Mouse (Mus musculus) kidney, embryonic 15.5 days (tissue): ENCODE data around the gene Erich3. TPM values are rescaled to one million over a fixed set of nuclear protein-coding genes. Genes with fewer than 3 reads are reported as not detected.

ENCODE experiments used
- ATAC-seq: fragments of 200-750 bp; cut with Nextera tagmentation; replicated peaks from 2 replicates; pipeline ENCODE4 v1.8.0; 2017; ENCODE audit warnings: moderate TSS enrichment; ENCODE audit not compliant: low FRiP score
- H3K27ac ChIP-seq: fragments of 300-500 bp; sonication (generic); 2 replicates; pipeline ENCODE4 v1.5.1; 2015; ENCODE audit warnings: mild to moderate bottlenecking, inconsistent platforms
- H3K27me3 ChIP-seq: fragments of 300-500 bp; sonication (generic); 2 replicates; pipeline ENCODE4 v1.6.1; 2015; ENCODE audit warnings: inconsistent platforms
- H3K36me3 ChIP-seq: fragments of 300-500 bp; sonication (generic); 2 replicates; pipeline ENCODE4 v1.6.1; 2015; ENCODE audit warnings: inconsistent platforms
- H3K4me1 ChIP-seq: fragments of 300-500 bp; sonication (generic); 2 replicates; pipeline ENCODE4 v1.6.1; 2015; ENCODE audit warnings: inconsistent platforms
- H3K4me2 ChIP-seq: fragments of 300-500 bp; sonication (generic); 2 replicates; pipeline ENCODE4 v1.6.1; 2015; ENCODE audit warnings: moderate library complexity, mild to moderate bottlenecking, inconsistent platforms
- H3K4me3 ChIP-seq: fragments of 300-500 bp; sonication (generic); replicated peaks from 2 replicates; pipeline ENCODE4 v1.5.1; 2015; ENCODE audit warnings: mild to moderate bottlenecking, inconsistent platforms
- H3K9ac ChIP-seq: fragments of 300-500 bp; sonication (generic); 2 replicates; pipeline ENCODE4 v1.6.1; 2015; ENCODE audit warnings: mild to moderate bottlenecking, inconsistent platforms
- H3K9me3 ChIP-seq: fragments of 300-500 bp; sonication (generic); replicated peaks from 2 replicates; pipeline ENCODE4 v1.6.1; 2016; ENCODE audit warnings: inconsistent platforms
- WGBS: fragments of 180-500 bp; shearing (Covaris S2); methylation state at CpG from one replicate; pipeline ENCODE4 v1.1.7; 2015; ENCODE audit warnings: mixed read lengths; 5-methylcytosine and 5-hydroxymethylcytosine counted together
- polyA plus RNA-seq: library from polyadenylated mRNA; unstranded; fragments of >200 nt; fragmentation: Nextera tagmentation; extraction: Ambion mirVana; gene quantifications from 2 replicates; pipeline ENCODE4 v1.2.1, GENCODE M21; 2015

Gene Erich3
- polyA plus RNA-seq, 1 experiment from 2014 or later, result 0.10 TPM

GRCm38 (mm10) chr3:154652581-154653420 lies 10.9 kb upstream of the Erich3 start:
- H3K27ac ChIP-seq, result no peak overlapping the region
- no peaks in the 10 kb centered on the region for H3K9me3 ChIP-seq
- peaks cover 47% of the 10 kb centered on the region for H3K27me3 ChIP-seq
- ATAC-seq, result 0 out of 2 replicates have a peak, but pooled peaks have one; percentile 44
- no peaks in the 10 kb centered on the region for H3K36me3 ChIP-seq
- 0 out of 2 replicates have a peak, but pooled peaks cover 4% of the 10 kb centered on the region for H3K4me1 ChIP-seq
- H3K9ac ChIP-seq, result no peak overlapping the region
- no peak overlapping the region for H3K4me2 ChIP-seq
- no peak overlapping the region for H3K4me3 ChIP-seq
- 45% methylated on average over 24 of the region's 24 CpGs for WGBS

- H3K4me1 ChIP-seq, result 0 out of 2 replicates have a peak, but pooled peaks cover 4% of the 10 kb centered on the region
- no peak overlapping the region for H3K9ac ChIP-seq
- H3K9me3 ChIP-seq, result no peaks in the 10 kb centered on the region
- no peak overlapping the region for H3K27ac ChIP-seq
- peaks cover 42% of the 10 kb centered on the region for H3K27me3 ChIP-seq
- no peak overlapping the region for H3K4me3 ChIP-seq
- no peaks in the 10 kb centered on the region for H3K36me3 ChIP-seq
- no peak overlapping the region for H3K4me2 ChIP-seq
- ATAC-seq, result 0 out of 2 replicates have a peak, but pooled peaks have one; percentile 30
- WGBS, result 50% methylated on average over 5 of the region's 5 CpGs
These were observed 10.2 kb upstream of the Erich3 start for GRCm38 (mm10) chr3:154653454-154653853.

- 0 out of 2 replicates have a peak, but pooled peaks cover 4% of the 10 kb centered on the region for H3K4me1 ChIP-seq
- WGBS, result 47% methylated on average over 6 of the region's 6 CpGs
- no peak; the same call in 1 of the 2 replicates for ATAC-seq
- H3K27ac ChIP-seq, result no peak overlapping the region
- no peaks in the 10 kb centered on the region for H3K36me3 ChIP-seq
- no peak overlapping the region for H3K9ac ChIP-seq
- H3K9me3 ChIP-seq, result no peaks in the 10 kb centered on the region
- no peak overlapping the region for H3K4me2 ChIP-seq
- H3K4me3 ChIP-seq, result no peak overlapping the region
- peaks cover 37% of the 10 kb centered on the region for H3K27me3 ChIP-seq
These were observed 9.4 kb upstream of the Erich3 start for GRCm38 (mm10) chr3:154654284-154654683.

DNA sequence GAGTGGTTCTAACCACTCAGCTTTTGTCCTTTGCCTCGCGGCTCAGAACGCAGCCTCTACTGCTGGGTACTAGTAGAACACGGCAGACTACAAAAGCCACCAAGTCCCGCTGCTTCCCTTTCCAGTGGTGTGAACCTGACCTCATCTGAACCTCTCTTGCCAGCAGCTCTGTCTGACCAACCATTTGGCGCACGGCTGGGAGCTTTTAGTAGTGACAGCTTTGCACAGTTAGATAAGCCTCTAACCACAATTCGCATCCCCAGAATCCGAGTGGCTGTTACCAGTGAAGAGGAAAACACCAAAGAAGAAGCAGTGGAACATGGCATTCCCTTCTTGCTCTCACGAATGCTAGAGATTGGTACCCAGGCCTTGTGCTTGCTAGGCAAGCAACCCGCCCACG lies 8.8 kb upstream of the Erich3 start:
- H3K4me2 ChIP-seq, result no peak overlapping the region
- peaks cover 31% of the 10 kb centered on the region for H3K27me3 ChIP-seq
- 0 out of 2 replicates have a peak, but pooled peaks cover 4% of the 10 kb centered on the region for H3K4me1 ChIP-seq
- no peaks in the 10 kb centered on the region for H3K9me3 ChIP-seq
- 67% methylated on average over 12 of the region's 12 CpGs for WGBS
- no peak overlapping the region for H3K27ac ChIP-seq
- no peak overlapping the region for H3K4me3 ChIP-seq
- no peak for ATAC-seq
- H3K9ac ChIP-seq, result no peak overlapping the region
- no peaks in the 10 kb centered on the region for H3K36me3 ChIP-seq

GRCm38 (mm10) chr3:154655711-154656110 lies 7.9 kb upstream of the Erich3 start:
- Histone ChIP-seq H3K9ac (no peak overlapping the region), H3K4me2 (no peak overlapping the region), H3K27ac (no peak overlapping the region), H3K27me3 (peaks cover 29% of the 10 kb centered on the region), H3K9me3 (no peaks in the 10 kb centered on the region), H3K4me3 (no peak overlapping the region), H3K4me1 (0 out of 2 replicates have a peak, but pooled peaks cover 4% of the 10 kb centered on the region), H3K36me3 (no peaks in the 10 kb centered on the region)
- WGBS, result 85% methylated on average over 5 of the region's 5 CpGs
- no peak for ATAC-seq

DNA sequence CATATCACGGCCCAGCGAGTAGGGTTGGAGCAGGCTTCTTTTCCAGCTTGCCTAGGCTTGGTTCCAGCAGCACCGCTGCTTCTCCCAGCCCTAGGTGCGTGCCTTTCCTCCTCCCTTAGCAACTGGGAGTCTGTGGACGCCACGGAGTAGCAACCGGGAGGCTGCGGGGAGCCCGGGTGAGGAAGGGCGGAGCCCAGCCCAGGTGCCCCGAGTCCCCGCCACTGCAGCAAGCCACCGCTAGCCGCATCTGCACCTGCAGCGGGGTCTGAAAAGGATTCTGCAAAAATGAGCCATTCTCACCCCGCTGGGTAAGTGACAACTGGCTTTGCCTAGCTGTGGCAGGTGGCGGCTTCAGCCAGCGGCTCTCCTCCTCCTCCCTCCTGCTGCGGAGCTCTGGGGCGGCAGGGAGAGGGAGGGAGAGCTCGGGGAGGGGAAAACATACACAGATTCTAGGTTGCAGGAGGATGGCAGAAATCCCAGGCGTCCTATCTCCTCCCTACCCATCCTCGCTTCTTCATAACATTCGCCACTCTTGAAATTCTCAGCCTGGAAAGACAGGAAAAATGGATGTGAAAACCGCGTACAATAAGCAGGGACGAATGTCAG lies 420 bp downstream of the Erich3 start:
- Histone ChIP-seq H3K27me3 (peaks cover 53% of the 10 kb centered on the region), H3K4me2 (peak overlapping the region; percentile 73), H3K4me3 (peak overlapping the region; percentile 40), H3K4me1 (peaks cover 13% of the 10 kb centered on the region), H3K9me3 (no peaks in the 10 kb centered on the region), H3K36me3 (no peaks in the 10 kb centered on the region), H3K27ac (no peak overlapping the region), H3K9ac (peak overlapping the region; percentile 17; the same call in 1 of the 2 replicates)
- 4% methylated on average over 24 of the region's 27 CpGs for WGBS
- peak; percentile 82 for ATAC-seq

GRCm38 (mm10) chr3:154664636-154665035 lies 977 bp downstream of the Erich3 start:
- no peaks in the 10 kb centered on the region for H3K36me3 ChIP-seq
- peak overlapping the region; percentile 73 for H3K4me2 ChIP-seq
- WGBS, result 47% methylated on average over 4 of the region's 4 CpGs

DNA sequence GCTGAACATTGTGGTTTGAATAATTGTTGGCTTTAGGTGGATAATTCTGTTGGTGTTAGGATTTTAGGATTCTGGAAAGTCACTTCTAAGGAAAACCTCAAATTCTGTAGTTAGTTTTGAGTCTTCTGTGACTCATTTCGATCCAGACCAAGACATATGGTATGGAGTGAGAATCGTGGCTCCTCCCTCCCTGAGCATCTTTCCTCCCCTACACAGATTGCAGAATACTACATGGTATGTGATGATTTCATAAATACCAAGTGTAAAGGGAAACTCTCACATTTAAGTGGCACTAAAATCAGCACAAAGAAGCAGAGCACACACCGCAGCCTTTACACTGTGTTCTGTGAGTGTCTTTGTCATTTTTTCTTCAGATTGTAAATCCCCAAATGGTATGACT lies 4.8 kb downstream of the Erich3 start:
- H3K4me2 ChIP-seq, result no peak overlapping the region
- peaks cover 9% of the 10 kb centered on the region for H3K4me1 ChIP-seq
- peaks cover 36% of the 10 kb centered on the region for H3K27me3 ChIP-seq
- no peak for ATAC-seq
- no peaks in the 10 kb centered on the region for H3K9me3 ChIP-seq
- WGBS, result 91% methylated on average over 3 of the region's 3 CpGs
- no peak overlapping the region for H3K9ac ChIP-seq
- no peak overlapping the region for H3K27ac ChIP-seq
- H3K36me3 ChIP-seq, result no peaks in the 10 kb centered on the region
- no peak overlapping the region for H3K4me3 ChIP-seq

More at GRCm38 (mm10) chr3:154664636-154665035, 977 bp downstream of the Erich3 start:
- Histone ChIP-seq H3K27ac (no peak overlapping the region), H3K4me3 (0 out of 2 replicates have a peak overlapping the region, but pooled peaks have one; percentile 40), H3K9ac (no peak overlapping the region), H3K9me3 (no peaks in the 10 kb centered on the region), H3K4me1 (peaks cover 13% of the 10 kb centered on the region), H3K27me3 (peaks cover 53% of the 10 kb centered on the region)
- ATAC-seq, result no peak

DNA sequence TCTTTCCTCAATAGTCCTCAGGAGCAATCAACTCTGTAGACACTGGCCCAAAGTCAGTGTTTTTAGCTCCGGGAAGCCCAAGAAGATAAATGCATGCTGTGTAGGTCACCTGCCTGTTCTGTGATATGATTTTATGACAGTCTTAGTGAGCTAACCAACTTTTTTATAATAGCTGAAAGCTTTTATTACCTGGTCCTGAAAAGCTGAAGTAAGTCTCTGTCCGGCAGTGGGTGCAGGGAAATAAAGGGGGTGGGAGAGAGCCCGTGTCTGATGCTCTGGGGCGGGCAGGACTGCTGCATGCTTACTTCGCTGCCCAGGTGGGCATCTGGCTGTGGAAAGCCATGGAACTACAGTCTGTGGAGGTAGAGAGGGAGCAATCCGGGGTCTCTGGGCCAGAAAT lies 6.9 kb downstream of the Erich3 start:
- 82% methylated on average over 6 of the region's 6 CpGs for WGBS
- H3K9ac ChIP-seq, result no peak overlapping the region

DNA sequence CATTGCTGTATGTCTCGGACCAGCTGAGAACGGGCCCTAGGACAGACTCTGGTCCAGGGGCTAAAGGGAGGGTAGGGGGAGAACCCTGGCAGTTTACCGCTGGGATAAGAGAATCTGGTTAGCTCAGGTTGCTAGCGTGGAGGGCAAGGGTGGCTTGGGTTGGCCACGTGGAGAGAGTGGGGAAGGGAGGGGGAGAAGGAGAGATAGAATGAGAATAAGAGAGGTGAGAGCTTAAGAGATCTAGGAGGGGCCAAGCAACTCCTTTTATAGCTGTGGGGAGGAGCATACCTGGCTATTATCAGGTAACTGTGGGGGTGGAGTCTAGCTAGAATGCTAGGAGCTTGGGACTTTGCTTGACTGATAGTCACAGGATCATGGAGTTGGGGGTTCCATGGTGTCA lies 7.4 kb downstream of the Erich3 start:
- Histone ChIP-seq H3K36me3 (no peaks in the 10 kb centered on the region), H3K9me3 (no peaks in the 10 kb centered on the region), H3K9ac (no peak overlapping the region), H3K27me3 (peaks cover 12% of the 10 kb centered on the region; the same call in 1 of the 2 replicates), H3K4me1 (0 out of 2 replicates have a peak, but pooled peaks cover 3% of the 10 kb centered on the region), H3K27ac (no peak overlapping the region), H3K4me3 (no peak overlapping the region), H3K4me2 (no peak overlapping the region)
- no peak for ATAC-seq
- WGBS, result 67% methylated on average over 5 of the region's 5 CpGs

More for the DNA sequence above, 6.9 kb downstream of the Erich3 start:
- no peak overlapping the region for H3K27ac ChIP-seq
- no peak overlapping the region for H3K4me3 ChIP-seq
- no peaks in the 10 kb centered on the region for H3K9me3 ChIP-seq
- peaks cover 15% of the 10 kb centered on the region for H3K27me3 ChIP-seq
- ATAC-seq, result no peak
- no peak overlapping the region for H3K4me2 ChIP-seq
- H3K36me3 ChIP-seq, result no peaks in the 10 kb centered on the region
- 0 out of 2 replicates have a peak, but pooled peaks cover 3% of the 10 kb centered on the region for H3K4me1 ChIP-seq

DNA sequence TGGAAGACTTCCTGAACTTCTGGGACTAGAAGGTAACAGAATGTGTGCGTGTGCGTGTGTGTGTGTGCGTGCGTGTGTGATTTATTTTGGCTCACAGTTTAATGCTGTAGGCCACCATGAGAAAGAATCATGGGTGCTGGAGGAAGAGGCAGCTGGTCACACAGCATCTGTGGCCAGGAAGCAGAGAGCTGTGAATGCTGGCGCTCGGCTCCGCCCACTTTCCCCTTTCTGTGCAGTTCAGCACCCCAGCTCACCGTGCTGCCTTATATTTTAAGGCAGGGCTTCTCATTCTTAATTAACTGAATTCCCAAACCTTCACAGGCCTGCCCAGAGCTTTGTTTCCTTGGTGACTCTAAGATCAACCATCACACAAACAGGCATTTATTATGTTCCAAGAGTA lies 9.7 kb downstream of the Erich3 start:
- 61% methylated on average over 8 of the region's 8 CpGs for WGBS
- Histone ChIP-seq H3K9me3 (no peaks in the 10 kb centered on the region), H3K4me3 (no peak overlapping the region), H3K4me2 (no peak overlapping the region), H3K27me3 (no peaks in the 10 kb centered on the region), H3K9ac (no peak overlapping the region), H3K27ac (no peak overlapping the region), H3K4me1 (0 out of 2 replicates have a peak, but pooled peaks cover 3% of the 10 kb centered on the region), H3K36me3 (no peaks in the 10 kb centered on the region)
- no peak for ATAC-seq

GRCm38 (mm10) chr3:154682570-154682969 lies 18.9 kb downstream of the Erich3 start:
- no peaks in the 10 kb centered on the region for H3K36me3 ChIP-seq
- 0 out of 2 replicates have a peak, but pooled peaks cover 3% of the 10 kb centered on the region for H3K27me3 ChIP-seq
- H3K4me2 ChIP-seq, result no peak overlapping the region
- WGBS, result 65% methylated on average over 2 of the region's 2 CpGs
- H3K4me3 ChIP-seq, result no peak overlapping the region
- H3K9me3 ChIP-seq, result no peaks in the 10 kb centered on the region
- H3K4me1 ChIP-seq, result no peaks in the 10 kb centered on the region
- H3K27ac ChIP-seq, result no peak overlapping the region
- H3K9ac ChIP-seq, result no peak overlapping the region
- no peak for ATAC-seq
